Mouse (Mus musculus): ENCODE data around the gene Mcidas.

- TF ChIP-seq CTCF (IDR thresholded peaks at IDR 0.05; ENCODE audit: control insufficient read depth, insufficient read depth, insufficient replicate concordance, low read depth, low read length) (no peak), POLR2A (IDR thresholded peaks at IDR 0.05; ENCODE audit: control insufficient read depth, low read depth, low read length) (no peak)
These were observed 48.3 kb upstream of the Mcidas start for GRCm38 (mm10) chr13:112945312-112945711.

All from testis, adult 2 months (tissue).